Mouse (Mus musculus): ENCODE data around the gene Kif18b. TPM values are rescaled to one million over a fixed set of nuclear protein-coding genes. Genes with fewer than 3 reads are reported as not detected.

The Kif18b gene
- total and polyA plus RNA-seq, 3 experiments: 36.1 to 116 (median 45.7) TPM

- Histone ChIP-seq H3K27me3 (ENCODE audit: control insufficient read depth in 1 of 2, insufficient read depth in 2 of 2, low read length in 2 of 2) (peaks cover 21 to 24% of the 10 kb centered on the region in 2 experiments), H3K9me3 (replicated peaks; ENCODE audit: insufficient read depth, low read length) (no peaks in the 10 kb centered on the region)
Measured at GRCm38 (mm10) chr11:102952922-102953321, 28.0 kb upstream of the Kif18b start.

DNA sequence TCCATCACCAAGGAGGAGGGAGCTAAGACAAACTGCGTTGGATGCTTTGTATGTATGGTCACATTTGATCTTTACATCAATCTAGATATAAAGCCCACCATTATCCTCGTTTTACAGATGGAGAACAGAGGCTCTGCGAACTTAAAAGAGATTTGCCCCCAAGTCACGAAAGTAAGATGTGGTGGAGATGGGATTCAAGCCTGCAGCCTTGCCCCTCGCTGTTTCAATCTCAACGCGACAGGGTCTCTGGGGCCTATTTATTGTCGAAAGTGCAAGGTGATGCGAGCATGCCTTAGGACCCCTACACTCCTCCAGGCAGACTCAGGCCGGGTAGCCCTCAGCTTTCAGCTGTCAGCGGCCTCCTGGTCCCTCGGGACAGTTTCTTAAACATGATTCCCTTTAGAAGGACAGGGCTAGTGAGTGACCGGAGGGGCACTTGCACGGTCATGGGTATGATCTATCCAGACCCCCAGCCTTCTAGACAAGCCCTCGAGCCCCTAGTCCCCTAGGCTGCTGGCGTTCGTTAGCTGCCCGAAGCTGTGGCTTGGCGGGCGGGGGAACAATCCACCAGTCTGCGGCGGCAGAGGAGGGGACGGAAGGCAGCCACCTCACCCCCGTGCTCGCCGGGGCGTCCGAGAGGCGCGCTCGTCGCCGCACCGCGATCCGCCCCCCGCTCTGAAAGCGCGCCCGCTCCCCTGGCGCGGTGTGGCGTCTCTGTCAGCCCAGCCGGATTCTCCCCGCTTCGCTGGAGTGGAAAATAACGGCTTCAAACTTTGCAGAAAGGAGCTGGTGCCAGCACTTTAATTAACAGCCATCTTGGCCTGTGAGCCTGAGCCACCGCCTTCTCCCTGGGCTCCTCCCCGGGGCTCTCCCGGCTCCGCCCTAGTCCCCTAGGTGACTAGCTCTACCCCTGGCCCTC is 23.4 kb upstream of the Kif18b start:
- no peaks in the 10 kb centered on the region for H3K79me2 ChIP-seq (ENCODE audit: control insufficient read depth, insufficient read depth, low read length, poor library complexity)
- H3K4me1 ChIP-seq (ENCODE audit: control insufficient read depth in 1 of 2, insufficient read depth in 2 of 2, low read length in 2 of 2): no peaks in the 10 kb centered on the region
- TF ChIP-seq POLR2AphosphoS5 (IDR thresholded peaks at IDR 0.05; ENCODE audit: borderline replicate concordance, low read depth, low read length) (no peak), JUND (IDR thresholded peaks at IDR 0.05; ENCODE audit: low read depth, low read length) (no peak), MAFK (IDR thresholded peaks at IDR 0.05; ENCODE audit: borderline replicate concordance, low read depth, low read length) (no peak), GABPA (IDR thresholded peaks at IDR 0.05; ENCODE audit: low read depth, low read length) (no peak), TAL1 (IDR thresholded peaks at IDR 0.05; ENCODE audit: low read length) (no peak), MEF2A (IDR thresholded peaks at IDR 0.05; ENCODE audit: extremely low read depth, insufficient replicate concordance, low read depth, low read length, poor library complexity, severe bottlenecking) (no peak), ZMIZ1 (IDR thresholded peaks at IDR 0.05; ENCODE audit: low read depth, low read length) (no peak), BHLHE40 (IDR thresholded peaks at IDR 0.05; ENCODE audit: borderline replicate concordance, low read depth, low read length) (no peak), UBTF (IDR thresholded peaks at IDR 0.05; ENCODE audit: borderline replicate concordance, insufficient read depth, low read depth, low read length) (no peak), USF1 (IDR thresholded peaks at IDR 0.05; ENCODE audit: low read depth, low read length) (no peak), ELF1 (IDR thresholded peaks at IDR 0.05; ENCODE audit: low read depth, low read length) (no peak), USF2 (IDR thresholded peaks at IDR 0.05; ENCODE audit: borderline replicate concordance in 1 of 2, insufficient read depth in 1 of 2, low read depth in 1 of 2, low read length in 2 of 2) (no peak), SMC3 (IDR thresholded peaks at IDR 0.05; ENCODE audit: low read depth, low read length) (no peak), TCF12 (IDR thresholded peaks at IDR 0.05; ENCODE audit: low read depth, low read length) (no peak), NRF1 (IDR thresholded peaks at IDR 0.05; ENCODE audit: insufficient read depth, low read depth, low read length, poor library complexity, severe bottlenecking) (no peak), MAZ (IDR thresholded peaks at IDR 0.05; ENCODE audit: low read depth, low read length) (no peak), RCOR1 (IDR thresholded peaks at IDR 0.05; ENCODE audit: low read depth, low read length) (no peak), POLR2A (IDR thresholded peaks at IDR 0.05; ENCODE audit: control insufficient read depth in 1 of 2, insufficient read depth in 1 of 2, low read depth in 1 of 2, low read length in 2 of 2, poor library complexity in 1 of 2) (no peak), MYC (IDR thresholded peaks at IDR 0.05; ENCODE audit: low read depth, low read length) (no peak)
- no peaks in the 10 kb centered on the region for H3K9me3 ChIP-seq (replicated peaks; ENCODE audit: insufficient read depth, low read length)
- peaks cover 13 to 14% of the 10 kb centered on the region in 2 experiments for H3K27me3 ChIP-seq (ENCODE audit: control insufficient read depth in 1 of 2, insufficient read depth in 2 of 2, low read length in 2 of 2)
- no peak overlapping the region for H3K4me3 ChIP-seq (ENCODE audit: control insufficient read depth in 1 of 2, insufficient read depth in 1 of 2, low read depth in 2 of 2, low read length in 2 of 2)
- no peak overlapping the region for H3K9ac ChIP-seq (ENCODE audit: control insufficient read depth, low read depth, low read length, poor library complexity, severe bottlenecking)
- H3K36me3 ChIP-seq (ENCODE audit: control insufficient read depth in 1 of 2, insufficient read depth in 2 of 2, low read length in 2 of 2): no peaks in the 10 kb centered on the region
- H3K27ac ChIP-seq (ENCODE audit: control insufficient read depth, low read depth, low read length): no peak overlapping the region
- no peak for DNase-seq (ENCODE audit: low read depth, low spot score)

More at GRCm38 (mm10) chr11:102952922-102953321, 28.0 kb upstream of the Kif18b start:
- Histone ChIP-seq H3K4me1 (ENCODE audit: control insufficient read depth in 1 of 2, insufficient read depth in 2 of 2, low read length in 2 of 2) (no peaks in the 10 kb centered on the region), H3K27ac (ENCODE audit: control insufficient read depth, low read depth, low read length) (no peak overlapping the region), H3K4me3 (ENCODE audit: control insufficient read depth in 1 of 2, insufficient read depth in 1 of 2, low read depth in 2 of 2, low read length in 2 of 2) (no peak overlapping the region), H3K9ac (ENCODE audit: control insufficient read depth, low read depth, low read length, poor library complexity, severe bottlenecking) (no peak overlapping the region), H3K36me3 (ENCODE audit: control insufficient read depth in 1 of 2, insufficient read depth in 2 of 2, low read length in 2 of 2) (no peaks in the 10 kb centered on the region), H3K79me2 (ENCODE audit: control insufficient read depth, insufficient read depth, low read length, poor library complexity) (no peaks in the 10 kb centered on the region)
- TF ChIP-seq GATA1 (IDR thresholded peaks at IDR 0.05; ENCODE audit: low read depth, low read length) (no peak), ZNF384 (IDR thresholded peaks at IDR 0.05; ENCODE audit: low read depth, low read length) (no peak), JUND (IDR thresholded peaks at IDR 0.05; ENCODE audit: low read depth, low read length) (no peak), RCOR1 (IDR thresholded peaks at IDR 0.05; ENCODE audit: low read depth, low read length) (no peak), UBTF (IDR thresholded peaks at IDR 0.05; ENCODE audit: borderline replicate concordance, insufficient read depth, low read depth, low read length) (no peak), MYB (IDR thresholded peaks at IDR 0.05; ENCODE audit: low read depth, low read length) (no peak), NELFE (IDR thresholded peaks at IDR 0.05; ENCODE audit: low read depth, low read length) (no peak)
- no peak for DNase-seq (ENCODE audit: low read depth, low spot score)
